Mouse (Mus musculus): Measurements from ENCODE around the gene Lrrc58. TPM values are rescaled to one million over a fixed set of nuclear protein-coding genes. Genes with fewer than 3 reads are reported as not detected.
A peak's percentile ranks its signal among the peaks of the same experiment; 100 is the strongest.

The Lrrc58 gene
- polyA plus RNA-seq, 1 experiment from 2014 or later: 56.7 TPM

GRCm38 (mm10) chr16:37869470-37870231, 1.5 kb downstream of the Lrrc58 start:
- Histone ChIP-seq H3K27me3 (no peaks in the 10 kb centered on the region), H3K9me3 (replicated peaks) (no peaks in the 10 kb centered on the region), H3K4me1 (peaks cover 20% of the 10 kb centered on the region), H3K36me3 (no peaks in the 10 kb centered on the region), H3K27ac (replicated peaks) (peak overlapping the region; percentile 99), H3K9ac (peak overlapping the region; percentile 89), H3K4me3 (replicated peaks) (peak overlapping the region; percentile 98), H3K4me2 (replicated peaks) (peak overlapping the region; percentile 77)
- WGBS: 17% methylated on average over 4 of the region's 4 CpGs
- ATAC-seq (ENCODE audit: insufficient number of reproducible peaks, low FRiP score, low TSS enrichment, low read depth): no peak

DNA sequence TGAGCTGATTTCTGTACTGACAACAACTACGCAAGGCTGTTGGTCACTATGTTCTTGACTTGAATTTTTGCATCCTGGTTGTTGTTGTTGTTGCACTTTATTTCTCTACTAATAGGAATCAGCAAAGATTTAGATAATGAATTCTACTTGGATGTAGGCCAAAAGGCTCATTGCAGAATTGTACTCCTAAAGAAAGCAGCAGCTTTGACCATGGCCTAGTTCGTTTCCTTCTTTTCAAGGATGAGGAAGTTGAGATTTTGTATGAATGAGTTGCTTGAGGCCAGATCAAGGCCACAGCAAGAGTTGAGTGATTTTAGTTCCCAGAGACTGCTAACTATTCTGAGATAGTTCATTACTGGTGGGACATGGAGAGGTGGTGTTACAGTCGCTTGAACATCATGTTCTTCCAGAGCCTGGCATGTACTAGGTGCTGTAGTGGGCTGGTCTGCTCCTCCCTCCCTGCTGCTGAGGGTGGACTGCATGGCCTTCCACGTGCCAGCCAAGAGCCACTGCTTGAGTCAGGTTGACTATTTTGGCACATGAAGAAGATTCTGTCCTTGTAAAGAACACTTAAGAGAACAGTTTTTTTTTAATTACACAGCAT, 3.0 kb downstream of the Lrrc58 start:
- no peak for ATAC-seq (ENCODE audit: insufficient number of reproducible peaks, low FRiP score, low TSS enrichment, low read depth)
- no peaks in the 10 kb centered on the region for H3K27me3 ChIP-seq
- H3K4me2 ChIP-seq (replicated peaks): no peak overlapping the region
- no peak overlapping the region for H3K27ac ChIP-seq (replicated peaks)
- no peak overlapping the region for H3K9ac ChIP-seq
- peaks cover 23% of the 10 kb centered on the region for H3K4me1 ChIP-seq
- no peaks in the 10 kb centered on the region for H3K36me3 ChIP-seq
- WGBS: 85% methylated on average over 4 of the region's 4 CpGs
- no peak overlapping the region for H3K4me3 ChIP-seq (replicated peaks)
- H3K9me3 ChIP-seq (replicated peaks): no peaks in the 10 kb centered on the region

GRCm38 (mm10) chr16:37874501-37875235, 6.5 kb downstream of the Lrrc58 start:
- ATAC-seq (ENCODE audit: insufficient number of reproducible peaks, low FRiP score, low TSS enrichment, low read depth): no peak
- Histone ChIP-seq H3K27me3 (no peaks in the 10 kb centered on the region), H3K27ac (replicated peaks) (no peak overlapping the region), H3K4me1 (peaks cover 22% of the 10 kb centered on the region), H3K4me3 (replicated peaks) (no peak overlapping the region), H3K4me2 (replicated peaks) (no peak overlapping the region), H3K36me3 (peaks cover 20% of the 10 kb centered on the region), H3K9me3 (replicated peaks) (no peaks in the 10 kb centered on the region), H3K9ac (no peak overlapping the region)
- 83% methylated on average over 4 of the region's 4 CpGs for WGBS

- ATAC-seq (ENCODE audit: insufficient number of reproducible peaks, low FRiP score, low TSS enrichment, low read depth): no peak
- no peaks in the 10 kb centered on the region for H3K9me3 ChIP-seq (replicated peaks)
- no peaks in the 10 kb centered on the region for H3K27me3 ChIP-seq
- peaks cover 38% of the 10 kb centered on the region for H3K36me3 ChIP-seq
- no peak overlapping the region for H3K4me3 ChIP-seq (replicated peaks)
- 0 out of 2 replicates have a peak, but pooled peaks cover 4% of the 10 kb centered on the region for H3K4me1 ChIP-seq
- H3K27ac ChIP-seq (replicated peaks): no peak overlapping the region
- H3K4me2 ChIP-seq (replicated peaks): no peak overlapping the region
- no peak overlapping the region for H3K9ac ChIP-seq
- 94% methylated on average over 3 of the region's 3 CpGs for WGBS
These were observed 9.2 kb downstream of the Lrrc58 start for GRCm38 (mm10) chr16:37877406-37877805.

- Histone ChIP-seq H3K27me3 (no peaks in the 10 kb centered on the region), H3K9me3 (replicated peaks) (no peaks in the 10 kb centered on the region), H3K4me2 (replicated peaks) (no peak overlapping the region), H3K36me3 (peaks cover 55% of the 10 kb centered on the region), H3K9ac (no peak overlapping the region), H3K4me1 (0 out of 2 replicates have a peak, but pooled peaks cover 4% of the 10 kb centered on the region), H3K27ac (replicated peaks) (no peak overlapping the region), H3K4me3 (replicated peaks) (no peak overlapping the region)
- ATAC-seq (ENCODE audit: insufficient number of reproducible peaks, low FRiP score, low TSS enrichment, low read depth): no peak
- 85% methylated on average over 7 of the region's 7 CpGs for WGBS
These were observed 10.8 kb downstream of the Lrrc58 start for GRCm38 (mm10) chr16:37878951-37879505.

DNA sequence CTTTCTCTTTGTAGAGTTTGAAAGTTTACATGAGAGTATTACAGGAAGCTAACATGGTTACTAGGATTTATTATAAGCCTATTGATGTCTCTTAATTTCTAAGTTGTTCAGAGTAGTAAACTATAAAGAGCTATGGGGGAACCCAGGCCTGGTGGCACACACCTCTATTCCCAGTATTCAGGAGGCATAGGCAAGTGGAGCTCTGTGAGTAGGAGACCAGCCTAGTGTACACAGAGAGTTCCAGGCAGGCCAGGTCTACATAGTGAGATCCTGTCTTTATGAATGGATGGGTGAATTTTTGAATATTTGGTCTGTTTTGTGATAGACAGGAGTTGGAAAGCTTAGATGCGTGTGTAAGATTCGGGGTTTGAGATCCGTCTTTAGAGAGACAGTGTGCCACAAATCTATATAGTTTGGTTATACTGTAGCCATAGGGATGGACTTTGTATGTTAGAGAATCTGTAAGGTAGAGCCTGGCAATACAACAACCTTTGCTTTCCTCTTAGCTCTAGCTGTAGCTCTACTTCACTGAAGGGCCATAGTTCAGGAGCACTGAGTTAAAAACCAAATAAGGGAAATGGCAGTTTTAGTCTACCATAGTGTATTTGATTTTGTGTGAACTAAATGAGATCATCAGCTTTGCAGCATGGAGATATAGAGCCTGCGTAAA, 11.7 kb downstream of the Lrrc58 start:
- ATAC-seq (ENCODE audit: insufficient number of reproducible peaks, low FRiP score, low TSS enrichment, low read depth): no peak
- H3K9ac ChIP-seq: no peak overlapping the region
- no peak overlapping the region for H3K4me3 ChIP-seq (replicated peaks)
- no peaks in the 10 kb centered on the region for H3K9me3 ChIP-seq (replicated peaks)
- H3K27ac ChIP-seq (replicated peaks): no peak overlapping the region
- peaks cover 57% of the 10 kb centered on the region for H3K36me3 ChIP-seq
- no peak overlapping the region for H3K4me2 ChIP-seq (replicated peaks)
- H3K4me1 ChIP-seq: 0 out of 2 replicates have a peak, but pooled peaks cover under 1% of the 10 kb centered on the region
- WGBS: 94% methylated on average over 4 of the region's 4 CpGs
- no peaks in the 10 kb centered on the region for H3K27me3 ChIP-seq

GRCm38 (mm10) chr16:37881168-37881567, 13.0 kb downstream of the Lrrc58 start:
- Histone ChIP-seq H3K27me3 (no peaks in the 10 kb centered on the region), H3K4me2 (replicated peaks) (no peak overlapping the region), H3K4me3 (replicated peaks) (no peak overlapping the region), H3K4me1 (no peaks in the 10 kb centered on the region), H3K9me3 (replicated peaks) (no peaks in the 10 kb centered on the region), H3K27ac (replicated peaks) (no peak overlapping the region), H3K9ac (no peak overlapping the region), H3K36me3 (peaks cover 57% of the 10 kb centered on the region)
- no peak for ATAC-seq (ENCODE audit: insufficient number of reproducible peaks, low FRiP score, low TSS enrichment, low read depth)
- 78% methylated on average over 2 of the region's 2 CpGs for WGBS

- Histone ChIP-seq H3K4me1 (peaks cover 9% of the 10 kb centered on the region), H3K27me3 (no peaks in the 10 kb centered on the region), H3K4me2 (replicated peaks) (no peak overlapping the region), H3K27ac (replicated peaks) (no peak overlapping the region), H3K4me3 (replicated peaks) (no peak overlapping the region), H3K36me3 (0 out of 2 replicates have a peak, but pooled peaks cover 10% of the 10 kb centered on the region), H3K9me3 (replicated peaks) (no peaks in the 10 kb centered on the region), H3K9ac (no peak overlapping the region)
- 87% methylated on average over 3 of the region's 3 CpGs for WGBS
- no peak for ATAC-seq (ENCODE audit: insufficient number of reproducible peaks, low FRiP score, low TSS enrichment, low read depth)
These were observed 20.8 kb downstream of the Lrrc58 start for GRCm38 (mm10) chr16:37888986-37889385.

DNA sequence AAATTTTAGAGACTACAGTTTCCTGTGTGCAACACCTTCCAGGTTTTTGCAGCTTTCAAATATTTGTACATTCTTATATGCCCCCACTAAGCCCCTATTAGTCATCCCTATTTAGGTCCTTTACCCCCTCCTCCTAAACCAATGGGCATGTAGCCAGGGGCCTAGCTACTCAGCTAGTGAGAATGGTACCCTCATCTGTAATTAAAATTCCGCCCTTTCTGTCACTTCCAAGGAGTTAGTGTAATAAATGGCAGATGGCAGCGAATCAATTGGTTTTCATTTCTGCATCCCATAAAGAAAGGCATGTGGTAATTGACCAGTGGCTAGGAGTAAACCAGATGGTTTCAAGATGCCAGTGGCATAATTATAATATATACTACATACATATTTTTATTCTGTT, 24.5 kb downstream of the Lrrc58 start:
- Histone ChIP-seq H3K4me2 (replicated peaks) (no peak overlapping the region), H3K9ac (no peak overlapping the region), H3K36me3 (0 out of 2 replicates have a peak, but pooled peaks cover 7% of the 10 kb centered on the region), H3K27me3 (no peaks in the 10 kb centered on the region), H3K4me1 (peaks cover 9% of the 10 kb centered on the region), H3K27ac (replicated peaks) (no peak overlapping the region), H3K4me3 (replicated peaks) (no peak overlapping the region), H3K9me3 (replicated peaks) (no peaks in the 10 kb centered on the region)
- WGBS: 41% methylated on average over 2 of the region's 2 CpGs
- ATAC-seq (ENCODE audit: insufficient number of reproducible peaks, low FRiP score, low TSS enrichment, low read depth): no peak

DNA sequence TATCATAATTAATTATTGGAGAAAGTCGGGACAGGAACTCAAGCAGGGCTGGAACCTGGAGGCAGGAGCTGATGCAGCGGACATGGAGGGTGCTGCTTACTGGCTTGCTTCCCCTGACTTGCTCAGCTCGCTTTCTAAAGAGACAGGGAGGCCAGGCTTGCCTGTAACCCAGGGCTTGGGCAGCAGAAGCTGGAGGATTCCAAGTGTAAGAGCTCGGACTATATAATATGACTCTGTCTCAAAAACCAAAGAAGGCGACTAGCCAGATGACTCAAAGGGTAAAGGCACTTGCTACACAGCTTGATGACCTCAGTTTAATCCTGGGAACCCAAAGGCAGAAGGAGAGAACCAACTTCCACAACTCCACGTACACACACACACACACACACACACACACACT, 25.2 kb downstream of the Lrrc58 start:
- no peak overlapping the region for H3K27ac ChIP-seq (replicated peaks)
- no peak overlapping the region for H3K4me3 ChIP-seq (replicated peaks)
- no peak for ATAC-seq (ENCODE audit: insufficient number of reproducible peaks, low FRiP score, low TSS enrichment, low read depth)
- H3K36me3 ChIP-seq: 0 out of 2 replicates have a peak, but pooled peaks cover 7% of the 10 kb centered on the region
- no peak overlapping the region for H3K9ac ChIP-seq
- 63% methylated on average over 6 of the region's 6 CpGs for WGBS
- H3K27me3 ChIP-seq: no peaks in the 10 kb centered on the region
- peaks cover 9% of the 10 kb centered on the region for H3K4me1 ChIP-seq
- H3K9me3 ChIP-seq (replicated peaks): no peaks in the 10 kb centered on the region
- no peak overlapping the region for H3K4me2 ChIP-seq (replicated peaks)

Data from embryonic facial prominence, embryonic 15.5 days (tissue).